Mouse (Mus musculus): ENCODE results near the gene Bod1l. TPM values are rescaled to one million over a fixed set of nuclear protein-coding genes. Genes with fewer than 3 reads are reported as not detected.

Bod1l gene
- total RNA-seq, 2 experiments from 2014 or later = 38.7 to 43.1 TPM

GRCm38 (mm10) chr5:41841735-41842134, 2.4 kb downstream of the Bod1l start:
- no peak for TF ChIP-seq CTCF (conservative IDR thresholded peaks at IDR 0.05)
- DNase-seq (ENCODE audit: low spot score in 2 of 2) = no peak
- Histone ChIP-seq H3K4me3 (no peak overlapping the region), H3K27ac (no peak overlapping the region)

- Histone ChIP-seq H3K27ac (no peak overlapping the region), H3K4me3 (no peak overlapping the region)
- no peak for DNase-seq (ENCODE audit: low spot score in 2 of 2)
- TF ChIP-seq CTCF (conservative IDR thresholded peaks at IDR 0.05) = no peak
Measured at GRCm38 (mm10) chr5:41830100-41830499, 14.0 kb downstream of the Bod1l start.

- DNase-seq (ENCODE audit: low spot score in 2 of 2) = no peak
- H3K4me3 ChIP-seq = no peak overlapping the region
- H3K27ac ChIP-seq = no peak overlapping the region
- no peak for TF ChIP-seq CTCF (conservative IDR thresholded peaks at IDR 0.05)
Measured at GRCm38 (mm10) chr5:41821158-41821557, 23.0 kb downstream of the Bod1l start.

- Histone ChIP-seq H3K27ac (no peak overlapping the region), H3K4me3 (no peak overlapping the region)
- no peak for TF ChIP-seq CTCF (conservative IDR thresholded peaks at IDR 0.05)
- DNase-seq (ENCODE audit: low spot score in 2 of 2) = no peak
Measured at GRCm38 (mm10) chr5:41820530-41820929, 23.6 kb downstream of the Bod1l start.

- TF ChIP-seq CTCF (conservative IDR thresholded peaks at IDR 0.05) = no peak
- DNase-seq (ENCODE audit: low spot score in 2 of 2) = no peak
- Histone ChIP-seq H3K27ac (no peak overlapping the region), H3K4me3 (no peak overlapping the region)
Measured at GRCm38 (mm10) chr5:41812516-41812915, 31.6 kb downstream of the Bod1l start.

- no peak for TF ChIP-seq CTCF (conservative IDR thresholded peaks at IDR 0.05)
- DNase-seq (ENCODE audit: low spot score in 2 of 2) = no peak
- H3K27ac ChIP-seq = no peak overlapping the region
- H3K4me3 ChIP-seq = no peak overlapping the region
Measured at GRCm38 (mm10) chr5:41811279-41811678, 32.8 kb downstream of the Bod1l start.

- DNase-seq (ENCODE audit: low spot score in 2 of 2) = no peak
- no peak for TF ChIP-seq CTCF (conservative IDR thresholded peaks at IDR 0.05)
- H3K4me3 ChIP-seq = no peak overlapping the region
- H3K27ac ChIP-seq = no peak overlapping the region
Measured at GRCm38 (mm10) chr5:41807383-41807782, 36.7 kb downstream of the Bod1l start.

- TF ChIP-seq CTCF (conservative IDR thresholded peaks at IDR 0.05) = no peak
- no peak overlapping the region for H3K27ac ChIP-seq
- H3K4me3 ChIP-seq = no peak overlapping the region
- DNase-seq (ENCODE audit: low spot score in 2 of 2) = no peak
Measured at GRCm38 (mm10) chr5:41806176-41806575, 37.9 kb downstream of the Bod1l start.

GRCm38 (mm10) chr5:41805085-41805484, 39.0 kb downstream of the Bod1l start:
- Histone ChIP-seq H3K4me3 (no peak overlapping the region), H3K27ac (no peak overlapping the region)
- no peak for DNase-seq (ENCODE audit: low spot score in 2 of 2)
- TF ChIP-seq CTCF (conservative IDR thresholded peaks at IDR 0.05) = no peak

GRCm38 (mm10) chr5:41804643-41805042, 39.5 kb downstream of the Bod1l start:
- no peak overlapping the region for H3K27ac ChIP-seq
- peak; percentile 36 for TF ChIP-seq CTCF (conservative IDR thresholded peaks at IDR 0.05)
- no peak for DNase-seq (ENCODE audit: low spot score in 2 of 2)
- H3K4me3 ChIP-seq = no peak overlapping the region

- no peak overlapping the region for H3K4me3 ChIP-seq
- no peak for DNase-seq (ENCODE audit: low spot score in 2 of 2)
- TF ChIP-seq CTCF (conservative IDR thresholded peaks at IDR 0.05) = no peak
- no peak overlapping the region for H3K27ac ChIP-seq
Measured at GRCm38 (mm10) chr5:41801622-41802021, 42.5 kb downstream of the Bod1l start.

GRCm38 (mm10) chr5:41794434-41794833, 49.7 kb downstream of the Bod1l start:
- no peak overlapping the region for H3K4me3 ChIP-seq
- no peak for TF ChIP-seq CTCF (conservative IDR thresholded peaks at IDR 0.05)
- DNase-seq (ENCODE audit: low spot score in 2 of 2) = no peak
- H3K27ac ChIP-seq = no peak overlapping the region

- no peak overlapping the region for H3K27ac ChIP-seq
- H3K4me3 ChIP-seq = no peak overlapping the region
- DNase-seq (ENCODE audit: low spot score in 2 of 2) = no peak
- TF ChIP-seq CTCF (conservative IDR thresholded peaks at IDR 0.05) = no peak
Measured at GRCm38 (mm10) chr5:41790517-41790916, 53.6 kb downstream of the Bod1l start.

- DNase-seq (ENCODE audit: low spot score in 2 of 2) = no peak
- Histone ChIP-seq H3K27ac (no peak overlapping the region), H3K4me3 (no peak overlapping the region)
- TF ChIP-seq CTCF (conservative IDR thresholded peaks at IDR 0.05) = no peak
Measured at GRCm38 (mm10) chr5:41788877-41789276, 55.2 kb downstream of the Bod1l start.

GRCm38 (mm10) chr5:41781890-41782289, 62.2 kb downstream of the Bod1l start:
- no peak overlapping the region for H3K27ac ChIP-seq

More at GRCm38 (mm10) chr5:41781890-41782289, 62.2 kb downstream of the Bod1l start:
- no peak for DNase-seq (ENCODE audit: low spot score in 2 of 2)
- no peak for TF ChIP-seq CTCF (conservative IDR thresholded peaks at IDR 0.05)
- H3K4me3 ChIP-seq = no peak overlapping the region

Measured in layer of hippocampus, adult 2 months (tissue).